Mouse (Mus musculus): Measurements from ENCODE around the gene Gimap3. TPM values are rescaled to one million over a fixed set of nuclear protein-coding genes. Genes with fewer than 3 reads are reported as not detected.

Gene Gimap3
- polyA plus RNA-seq, 1 experiment from 2014 or later = not detected

GRCm38 (mm10) chr6:48741711-48742206 is 28.9 kb downstream of the Gimap3 start:
- H3K9me3 ChIP-seq = no peaks in the 10 kb centered on the region
- 22% methylated on average over 9 of the region's 9 CpGs for WGBS
- ATAC-seq (ENCODE audit: insufficient number of reproducible peaks, insufficient read depth, low FRiP score, low TSS enrichment, low read depth) = no peak
- 0 out of 2 replicates have a peak overlapping the region, but pooled peaks have one; percentile 77 for H3K4me2 ChIP-seq
- H3K27me3 ChIP-seq = peaks cover 58% of the 10 kb centered on the region
- H3K36me3 ChIP-seq = no peaks in the 10 kb centered on the region
- no peak overlapping the region for H3K4me3 ChIP-seq (replicated peaks)
- no peak overlapping the region for H3K27ac ChIP-seq
- H3K9ac ChIP-seq (replicated peaks) = no peak overlapping the region
- peaks cover 11% of the 10 kb centered on the region; the same call in 1 of the 2 replicates for H3K4me1 ChIP-seq (replicated peaks)

- no peak overlapping the region for H3K27ac ChIP-seq
- 31% methylated on average over 3 of the region's 3 CpGs for WGBS
- H3K4me1 ChIP-seq (replicated peaks) = peaks cover 11% of the 10 kb centered on the region; the same call in 1 of the 2 replicates
- H3K4me3 ChIP-seq (replicated peaks) = no peak overlapping the region
- no peaks in the 10 kb centered on the region for H3K9me3 ChIP-seq
- no peak overlapping the region for H3K9ac ChIP-seq (replicated peaks)
- H3K36me3 ChIP-seq = no peaks in the 10 kb centered on the region
- peaks cover 57% of the 10 kb centered on the region for H3K27me3 ChIP-seq
- no peak for ATAC-seq (ENCODE audit: insufficient number of reproducible peaks, insufficient read depth, low FRiP score, low TSS enrichment, low read depth)
- H3K4me2 ChIP-seq = no peak overlapping the region
Observed at GRCm38 (mm10) chr6:48741273-48741672, 29.4 kb downstream of the Gimap3 start.

- 81% methylated on average over 3 of the region's 3 CpGs for WGBS
- no peak for ATAC-seq (ENCODE audit: insufficient number of reproducible peaks, insufficient read depth, low FRiP score, low TSS enrichment, low read depth)
- H3K27me3 ChIP-seq = peaks cover 51% of the 10 kb centered on the region
Observed at GRCm38 (mm10) chr6:48740501-48741169, 30.0 kb downstream of the Gimap3 start.

GRCm38 (mm10) chr6:48739780-48740055 is 30.9 kb downstream of the Gimap3 start:
- Histone ChIP-seq H3K4me2 (no peak overlapping the region), H3K4me1 (replicated peaks) (peaks cover 7% of the 10 kb centered on the region; the same call in 1 of the 2 replicates), H3K27ac (no peak overlapping the region), H3K36me3 (no peaks in the 10 kb centered on the region), H3K9me3 (no peaks in the 10 kb centered on the region), H3K9ac (replicated peaks) (no peak overlapping the region), H3K27me3 (peaks cover 44% of the 10 kb centered on the region), H3K4me3 (replicated peaks) (no peak overlapping the region)
- ATAC-seq (ENCODE audit: insufficient number of reproducible peaks, insufficient read depth, low FRiP score, low TSS enrichment, low read depth) = no peak
- 88% methylated on average over 3 of the region's 3 CpGs for WGBS

More at GRCm38 (mm10) chr6:48740501-48741169, 30.0 kb downstream of the Gimap3 start:
- Histone ChIP-seq H3K36me3 (no peaks in the 10 kb centered on the region), H3K9ac (replicated peaks) (no peak overlapping the region), H3K4me2 (no peak overlapping the region), H3K4me3 (replicated peaks) (no peak overlapping the region), H3K4me1 (replicated peaks) (peaks cover 7% of the 10 kb centered on the region; the same call in 1 of the 2 replicates), H3K9me3 (no peaks in the 10 kb centered on the region), H3K27ac (no peak overlapping the region)

- H3K36me3 ChIP-seq = no peaks in the 10 kb centered on the region
- ATAC-seq (ENCODE audit: insufficient number of reproducible peaks, insufficient read depth, low FRiP score, low TSS enrichment, low read depth) = no peak
- H3K27ac ChIP-seq = no peak within 1 kb of the TSS
- no peaks in the 10 kb centered on the region for H3K9me3 ChIP-seq
- no peak within 1 kb of the TSS for H3K4me3 ChIP-seq (replicated peaks)
- H3K27me3 ChIP-seq = peaks cover 42% of the 10 kb centered on the region
- H3K4me1 ChIP-seq (replicated peaks) = peaks cover 7% of the 10 kb centered on the region; the same call in 1 of the 2 replicates
- no peak within 1 kb of the TSS for H3K4me2 ChIP-seq
- 77% methylated on average over 15 of the region's 15 CpGs for WGBS
- H3K9ac ChIP-seq (replicated peaks) = no peak within 1 kb of the TSS
Observed at GRCm38 (mm10) chr6:48738961-48739779, 31.5 kb downstream of the Gimap3 start, which contains the start of gene Gimap1. TSS of gene Gimap1 (plus strand) at chr6:48739054.

GRCm38 (mm10) chr6:48737688-48738087 is 33.0 kb downstream of the Gimap3 start:
- WGBS = 88% methylated on average over 5 of the region's 5 CpGs
- Histone ChIP-seq H3K4me2 (no peak overlapping the region), H3K9ac (replicated peaks) (no peak overlapping the region), H3K27me3 (peaks cover 28% of the 10 kb centered on the region), H3K27ac (no peak overlapping the region), H3K9me3 (no peaks in the 10 kb centered on the region), H3K4me3 (replicated peaks) (no peak overlapping the region), H3K36me3 (no peaks in the 10 kb centered on the region), H3K4me1 (replicated peaks) (peaks cover 4% of the 10 kb centered on the region; the same call in 1 of the 2 replicates)
- no peak for ATAC-seq (ENCODE audit: insufficient number of reproducible peaks, insufficient read depth, low FRiP score, low TSS enrichment, low read depth)

GRCm38 (mm10) chr6:48737053-48737452 is 33.6 kb downstream of the Gimap3 start:
- no peak overlapping the region for H3K4me2 ChIP-seq
- no peak overlapping the region for H3K27ac ChIP-seq
- H3K27me3 ChIP-seq = peaks cover 21% of the 10 kb centered on the region
- no peak for ATAC-seq (ENCODE audit: insufficient number of reproducible peaks, insufficient read depth, low FRiP score, low TSS enrichment, low read depth)
- H3K4me3 ChIP-seq (replicated peaks) = no peak overlapping the region
- WGBS = 83% methylated on average over 2 of the region's 2 CpGs
- H3K36me3 ChIP-seq = no peaks in the 10 kb centered on the region
- H3K4me1 ChIP-seq (replicated peaks) = no peaks in the 10 kb centered on the region
- no peaks in the 10 kb centered on the region for H3K9me3 ChIP-seq
- H3K9ac ChIP-seq (replicated peaks) = no peak overlapping the region

GRCm38 (mm10) chr6:48733660-48734059 is 37.0 kb downstream of the Gimap3 start:
- Histone ChIP-seq H3K4me3 (replicated peaks) (no peak overlapping the region), H3K36me3 (no peaks in the 10 kb centered on the region), H3K4me1 (replicated peaks) (no peaks in the 10 kb centered on the region), H3K4me2 (no peak overlapping the region), H3K27me3 (no peaks in the 10 kb centered on the region), H3K9me3 (no peaks in the 10 kb centered on the region), H3K9ac (replicated peaks) (no peak overlapping the region), H3K27ac (no peak overlapping the region)
- WGBS = 91% methylated on average over 1 of the region's 1 CpGs
- no peak for ATAC-seq (ENCODE audit: insufficient number of reproducible peaks, insufficient read depth, low FRiP score, low TSS enrichment, low read depth)

GRCm38 (mm10) chr6:48732864-48733304 is 37.8 kb downstream of the Gimap3 start:
- ATAC-seq (ENCODE audit: insufficient number of reproducible peaks, insufficient read depth, low FRiP score, low TSS enrichment, low read depth) = no peak
- no peaks in the 10 kb centered on the region for H3K36me3 ChIP-seq

GRCm38 (mm10) chr6:48727761-48728160 is 42.9 kb downstream of the Gimap3 start:
- ATAC-seq (ENCODE audit: insufficient number of reproducible peaks, insufficient read depth, low FRiP score, low TSS enrichment, low read depth) = no peak
- Histone ChIP-seq H3K9me3 (no peaks in the 10 kb centered on the region), H3K36me3 (no peaks in the 10 kb centered on the region), H3K4me1 (replicated peaks) (peaks cover 10% of the 10 kb centered on the region), H3K27me3 (no peaks in the 10 kb centered on the region), H3K4me3 (replicated peaks) (no peak overlapping the region), H3K27ac (no peak overlapping the region), H3K4me2 (no peak overlapping the region), H3K9ac (replicated peaks) (no peak overlapping the region)
- WGBS = 91% methylated on average over 5 of the region's 5 CpGs

More at GRCm38 (mm10) chr6:48732864-48733304, 37.8 kb downstream of the Gimap3 start:
- 47% methylated on average over 8 of the region's 8 CpGs for WGBS
- H3K4me2 ChIP-seq = no peak overlapping the region
- H3K4me3 ChIP-seq (replicated peaks) = no peak overlapping the region
- no peaks in the 10 kb centered on the region for H3K27me3 ChIP-seq
- no peaks in the 10 kb centered on the region for H3K9me3 ChIP-seq
- no peaks in the 10 kb centered on the region for H3K4me1 ChIP-seq (replicated peaks)
- no peak overlapping the region for H3K9ac ChIP-seq (replicated peaks)
- H3K27ac ChIP-seq = no peak overlapping the region

- no peak overlapping the region for H3K4me3 ChIP-seq (replicated peaks)
- H3K9ac ChIP-seq (replicated peaks) = no peak overlapping the region
- ATAC-seq (ENCODE audit: insufficient number of reproducible peaks, insufficient read depth, low FRiP score, low TSS enrichment, low read depth) = peak; percentile 68; the same call in 1 of the 2 replicates
- peaks cover 10% of the 10 kb centered on the region for H3K4me1 ChIP-seq (replicated peaks)
- H3K9me3 ChIP-seq = no peaks in the 10 kb centered on the region
- no peaks in the 10 kb centered on the region for H3K36me3 ChIP-seq
- H3K4me2 ChIP-seq = 0 out of 2 replicates have a peak overlapping the region, but pooled peaks have one; percentile 4
- 29% methylated on average over 1 of the region's 1 CpGs for WGBS
- no peak overlapping the region for H3K27ac ChIP-seq
- H3K27me3 ChIP-seq = no peaks in the 10 kb centered on the region
Observed at GRCm38 (mm10) chr6:48725476-48725875, 45.2 kb downstream of the Gimap3 start.

Measured in limb, embryonic 12.5 days (tissue).